Mouse (Mus musculus) right cerebral cortex, postnatal 14 days (tissue): ENCODE data around the gene Psmd4.
"Not testable (repeated sequence)": the region's sequence is repeated elsewhere in the genome, so short reads cannot be mapped to it uniquely, and the experiment has no call there.

Source experiments
- DNase-seq: peaks from one replicate; pipeline ENCODE4 v3.0.0; 2022

Psmd4 gene

GRCm38 (mm10) chr3:95020956-95021355 lies 21.5 kb downstream of the Psmd4 start:
- not testable (repeated sequence) for DNase-seq

- no peak for DNase-seq
These were observed 23.7 kb downstream of the Psmd4 start for GRCm38 (mm10) chr3:95018741-95019140.

- no peak for DNase-seq
These were observed 25.8 kb downstream of the Psmd4 start for GRCm38 (mm10) chr3:95016532-95017056.

- peak; percentile 87 for DNase-seq
These were observed 26.4 kb downstream of the Psmd4 start for GRCm38 (mm10) chr3:95015891-95016531.

GRCm38 (mm10) chr3:95015337-95015872 lies 27.0 kb downstream of the Psmd4 start, which contains the start of gene Zfp687:
Gene Zfp687, minus strand, starts transcription at chr3:95015448.
- peak; percentile 99 for DNase-seq

- DNase-seq, result peak; percentile 51
These were observed 27.8 kb downstream of the Psmd4 start for GRCm38 (mm10) chr3:95014428-95015151.

GRCm38 (mm10) chr3:95013699-95014427 lies 28.6 kb downstream of the Psmd4 start:
- no peak for DNase-seq

- DNase-seq, result no peak
These were observed 29.4 kb downstream of the Psmd4 start for GRCm38 (mm10) chr3:95012982-95013381.

- no peak for DNase-seq
These were observed 32.0 kb downstream of the Psmd4 start for GRCm38 (mm10) chr3:95010396-95010795.

GRCm38 (mm10) chr3:95007706-95008105 lies 34.7 kb downstream of the Psmd4 start:
- no peak for DNase-seq

- DNase-seq, result no peak
These were observed 36.8 kb downstream of the Psmd4 start for GRCm38 (mm10) chr3:95005651-95006050.

GRCm38 (mm10) chr3:95003273-95003672 lies 39.1 kb downstream of the Psmd4 start:
- no peak for DNase-seq

GRCm38 (mm10) chr3:95002569-95002968 lies 39.8 kb downstream of the Psmd4 start:
- no peak for DNase-seq

GRCm38 (mm10) chr3:94996946-94997345 lies 45.5 kb downstream of the Psmd4 start:
- DNase-seq, result peak; percentile 84

- no peak for DNase-seq
These were observed 53.2 kb downstream of the Psmd4 start for GRCm38 (mm10) chr3:94989159-94989761.

GRCm38 (mm10) chr3:94987578-94987977 lies 54.8 kb downstream of the Psmd4 start:
- DNase-seq, result no peak

- DNase-seq, result no peak
These were observed 56.9 kb downstream of the Psmd4 start for GRCm38 (mm10) chr3:94985513-94985912.

GRCm38 (mm10) chr3:94984312-94984711 lies 58.1 kb downstream of the Psmd4 start:
- DNase-seq, result no peak
